Mouse (Mus musculus) ES-Bruce4 (cell line): ENCODE measurements around the gene Slit3.

Experiments
- EP300 ChIP-seq: IDR thresholded peaks from 2 replicates; pipeline ENCODE4 v1.6.1; 2011; ENCODE audit warnings: low read depth, low read length; ENCODE audit not compliant: insufficient read depth
- POLR2A ChIP-seq: IDR thresholded peaks from one replicate; pipeline ENCODE4 v1.8.1; 2011; ENCODE audit warnings: low read length; ENCODE audit not compliant: insufficient read depth

DNA sequence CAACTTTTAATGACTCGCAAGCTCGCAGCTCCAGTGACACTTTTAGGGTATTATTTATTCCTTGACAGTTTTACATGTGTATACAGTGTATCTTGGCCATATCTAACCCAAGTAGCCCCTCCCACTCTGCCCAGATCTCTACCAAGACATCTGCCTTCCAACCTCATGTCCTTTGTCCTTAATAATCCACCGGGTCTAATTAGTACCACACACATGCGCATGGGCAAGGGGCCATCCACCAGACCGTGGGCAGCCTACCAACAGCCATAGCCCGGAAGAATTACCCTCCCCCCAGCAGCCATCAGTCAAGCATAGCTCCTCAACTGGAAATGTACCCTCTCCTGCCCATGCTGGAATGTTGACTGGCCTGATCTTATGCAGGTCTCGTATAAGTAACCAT is 552.0 kb downstream of the Slit3 start:
- TF ChIP-seq EP300 (no peak), POLR2A (no peak)
